Mouse (Mus musculus) cerebellum, postnatal 4 days (tissue): Measurements from ENCODE around the gene Tmem74b.

ENCODE experiments used
- DNase-seq, 2 experiments: peaks; one replicate each; pipeline ENCODE4 v3.0.0; 2022; ENCODE audit warnings: low spot score in 2 of 2, mixed read lengths in 1 of 2

Tmem74b gene

GRCm38 (mm10) chr2:151701231-151702145 lies at the start of gene Tmem74b:
Tmem74b (plus strand) TSS chr2:151702008.
- DNase-seq = no peak

- no peak for DNase-seq
Measured at GRCm38 (mm10) chr2:151652053-151652452, 49.8 kb upstream of the Tmem74b start.

GRCm38 (mm10) chr2:151668433-151668832 lies 33.4 kb upstream of the Tmem74b start, which contains the start of gene Rad21l:
Rad21l (minus strand) TSS chr2:151668533.
- no peak for DNase-seq

DNA sequence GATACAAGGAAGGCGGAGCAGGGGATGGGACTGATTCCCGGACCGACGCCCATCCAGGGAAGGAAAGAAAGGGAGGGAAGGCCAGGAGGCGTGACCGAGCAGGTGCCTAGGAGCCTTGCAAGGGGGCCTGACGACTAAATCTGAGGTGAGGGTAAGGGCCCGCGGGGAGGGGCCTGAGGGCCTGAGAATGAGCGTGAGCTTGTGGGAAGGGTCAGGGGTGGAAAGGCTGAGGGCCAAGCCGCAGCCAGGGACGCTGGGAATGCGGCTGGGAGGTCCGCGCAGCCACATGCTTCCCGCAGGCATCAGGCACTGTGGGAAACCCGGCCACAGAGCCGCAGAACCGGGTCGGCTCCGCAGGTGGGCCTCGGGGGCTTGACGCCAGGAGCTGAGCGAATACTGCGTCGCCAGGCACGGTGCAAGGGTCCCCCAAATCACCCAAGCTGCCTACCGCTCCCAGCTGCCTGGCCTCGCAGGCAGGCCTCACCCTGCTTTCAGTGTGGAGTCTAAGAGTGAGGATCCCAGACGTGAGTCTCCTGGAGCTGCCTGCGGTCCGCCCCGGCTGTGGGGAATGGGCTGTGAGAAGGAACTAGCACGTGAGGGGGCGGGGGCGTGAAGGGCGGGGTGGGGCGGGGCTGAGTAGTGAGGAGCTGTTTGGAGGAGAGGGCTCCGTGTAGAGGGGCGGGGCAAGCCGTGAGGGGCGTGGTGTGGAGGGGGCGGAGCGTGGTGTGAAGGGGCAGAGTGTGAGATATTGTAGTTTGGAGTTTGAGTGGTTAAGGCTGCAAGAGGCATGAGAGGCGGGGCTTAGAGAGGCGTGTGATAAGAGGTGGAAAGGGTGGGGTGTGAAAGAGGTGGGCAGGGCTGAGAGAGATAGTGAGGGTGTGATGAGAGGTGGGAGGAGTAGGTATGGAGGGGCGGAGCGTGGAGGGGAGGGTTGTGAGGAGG lies 31.5 kb upstream of the Tmem74b start:
- DNase-seq = no peak

GRCm38 (mm10) chr2:151670968-151671329 lies 30.9 kb upstream of the Tmem74b start:
- no peak for DNase-seq

DNA sequence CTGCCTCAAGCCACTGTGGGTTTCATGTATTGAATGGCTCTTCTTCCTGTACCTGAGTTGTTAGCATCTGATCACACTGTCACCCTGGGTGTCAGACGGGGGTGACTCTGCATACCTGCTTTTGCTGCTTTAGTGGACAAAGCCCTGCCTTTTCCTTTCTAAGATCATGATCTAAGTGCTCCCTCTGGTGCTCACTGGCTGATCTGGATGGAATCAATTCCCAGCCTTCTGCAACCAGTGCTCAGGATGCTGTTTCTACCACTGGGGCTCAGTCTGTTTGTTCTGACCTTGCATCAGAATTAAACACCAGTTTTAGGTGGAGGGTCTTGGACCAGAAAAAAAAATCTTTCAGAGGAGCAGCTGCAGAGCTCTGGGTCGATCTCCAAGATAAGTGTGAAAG lies 25.6 kb upstream of the Tmem74b start:
- DNase-seq = no peak

DNA sequence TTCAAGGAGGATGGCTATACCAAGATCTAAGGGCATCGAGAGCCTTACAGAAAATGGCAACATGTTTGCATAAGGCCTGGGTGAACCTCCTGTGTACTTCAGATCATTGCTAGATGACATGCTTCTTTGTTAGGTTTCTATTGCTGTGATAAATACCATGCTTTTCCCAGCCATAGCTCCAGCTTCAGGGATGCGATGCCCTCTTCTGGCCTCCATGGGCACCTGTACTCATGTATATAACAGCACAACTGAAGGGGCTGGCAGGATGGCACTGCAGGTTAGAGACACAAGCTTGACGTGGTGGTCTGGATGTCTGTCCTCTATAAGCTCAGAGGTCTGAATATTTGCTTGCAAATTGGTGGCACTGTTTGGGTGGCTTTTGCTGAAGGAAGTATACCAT lies 19.5 kb upstream of the Tmem74b start:
- peak in 1 of 2 experiments; percentile 36 for DNase-seq

- DNase-seq = no peak
Measured at GRCm38 (mm10) chr2:151682976-151683375, 18.8 kb upstream of the Tmem74b start.

DNA sequence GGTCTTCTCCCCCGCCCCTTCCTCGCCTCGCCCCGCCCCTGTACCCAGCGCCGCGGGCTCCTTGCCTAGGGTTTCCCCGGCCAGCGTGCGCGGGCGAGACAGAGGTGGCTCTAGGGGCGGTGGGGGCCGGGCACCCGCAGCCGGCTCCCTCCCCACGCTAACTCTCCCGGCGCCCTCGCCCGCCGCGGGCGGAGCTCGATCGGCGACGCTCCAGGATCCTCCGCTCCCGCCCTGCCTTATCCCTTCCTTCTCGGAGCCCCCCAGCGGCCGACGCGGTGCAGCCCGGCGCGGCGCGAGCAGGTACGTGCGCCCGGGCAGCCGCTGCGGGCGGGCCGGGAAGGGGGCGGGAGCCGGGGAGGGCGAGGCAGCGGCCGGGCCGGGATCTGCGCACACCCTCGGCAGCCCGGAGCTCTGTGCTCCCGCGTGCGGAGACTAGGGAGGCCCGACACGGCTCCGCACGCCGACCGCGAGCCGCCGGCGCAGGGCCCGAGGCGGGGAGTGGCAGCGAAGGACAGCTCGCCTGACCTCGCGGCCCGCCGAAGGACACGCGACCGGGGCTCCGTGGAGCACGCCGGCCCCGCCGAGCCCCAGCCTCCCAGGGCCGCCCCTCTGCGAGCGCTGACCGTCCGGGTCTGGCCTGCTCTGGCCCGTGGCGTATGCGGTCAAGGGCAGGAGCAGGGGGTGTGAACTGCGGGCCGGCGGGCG lies 490 bp downstream of the Tmem74b start:
- DNase-seq = peak in 1 of 2 experiments; percentile 42

GRCm38 (mm10) chr2:151702851-151703190 lies 1.0 kb downstream of the Tmem74b start:
- DNase-seq = no peak

DNA sequence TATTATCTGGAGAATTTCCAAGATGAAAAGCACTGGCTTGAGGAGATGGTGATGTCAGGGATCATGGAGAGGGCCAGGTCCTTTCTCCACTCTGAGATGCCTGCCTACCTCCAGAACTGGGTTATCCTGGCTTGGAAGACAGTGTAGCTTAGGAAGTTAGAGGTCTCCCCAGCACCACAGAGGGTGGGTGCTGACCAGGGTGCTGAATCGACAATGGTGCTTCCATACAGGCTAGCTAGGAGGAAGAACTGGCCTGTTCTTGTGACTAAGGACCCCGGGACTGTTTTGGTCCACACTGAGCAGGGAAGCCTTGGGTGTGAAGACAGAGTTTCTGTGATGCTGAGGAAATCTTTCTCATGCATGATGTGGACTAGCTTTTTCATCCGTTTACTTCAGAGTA lies 10.8 kb downstream of the Tmem74b start:
- DNase-seq = no peak

DNA sequence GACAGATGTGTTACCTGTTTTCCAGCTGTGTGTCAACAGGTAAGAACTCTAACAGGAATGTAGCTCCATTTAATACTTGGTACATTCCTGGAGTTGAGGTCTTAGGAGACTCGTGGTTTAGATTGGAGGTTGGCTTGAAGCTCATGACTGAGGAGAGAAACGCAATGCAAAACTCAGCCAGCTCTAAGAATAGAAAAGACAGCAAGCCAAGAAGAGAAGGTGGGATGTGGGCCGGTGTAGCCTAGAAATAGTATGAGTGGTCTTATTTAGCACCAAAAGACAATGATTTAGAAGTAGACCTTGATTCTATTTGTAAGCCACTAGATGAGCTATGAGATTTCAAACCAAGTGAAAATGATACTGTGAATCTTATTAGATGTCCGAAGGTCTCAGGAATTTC lies 13.7 kb downstream of the Tmem74b start:
- no peak for DNase-seq

GRCm38 (mm10) chr2:151716318-151717055 lies 14.7 kb downstream of the Tmem74b start:
- DNase-seq = no peak

DNA sequence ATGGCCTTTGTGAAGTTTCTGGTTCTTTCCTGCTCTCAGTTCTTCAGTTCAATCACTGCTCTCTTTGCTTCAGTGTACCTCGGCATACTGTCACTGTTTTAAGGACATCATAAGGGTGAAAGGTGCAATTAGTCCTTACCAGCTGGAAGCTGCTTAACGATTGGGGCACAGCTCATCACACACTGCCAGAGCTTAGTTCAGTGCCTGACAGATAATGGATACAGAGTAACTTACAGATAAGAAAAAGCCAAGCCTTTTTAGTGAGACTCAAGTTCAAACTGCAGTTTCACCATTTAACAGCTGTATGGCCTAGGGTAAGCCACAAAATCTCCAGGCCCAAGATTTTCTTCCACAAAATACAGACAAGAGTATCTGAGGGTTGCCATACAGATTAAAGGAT lies 22.3 kb downstream of the Tmem74b start:
- DNase-seq = no peak

- DNase-seq = no peak
Measured at GRCm38 (mm10) chr2:151733151-151733865, 31.5 kb downstream of the Tmem74b start.

GRCm38 (mm10) chr2:151735422-151735821 lies 33.6 kb downstream of the Tmem74b start:
- DNase-seq = no peak

DNA sequence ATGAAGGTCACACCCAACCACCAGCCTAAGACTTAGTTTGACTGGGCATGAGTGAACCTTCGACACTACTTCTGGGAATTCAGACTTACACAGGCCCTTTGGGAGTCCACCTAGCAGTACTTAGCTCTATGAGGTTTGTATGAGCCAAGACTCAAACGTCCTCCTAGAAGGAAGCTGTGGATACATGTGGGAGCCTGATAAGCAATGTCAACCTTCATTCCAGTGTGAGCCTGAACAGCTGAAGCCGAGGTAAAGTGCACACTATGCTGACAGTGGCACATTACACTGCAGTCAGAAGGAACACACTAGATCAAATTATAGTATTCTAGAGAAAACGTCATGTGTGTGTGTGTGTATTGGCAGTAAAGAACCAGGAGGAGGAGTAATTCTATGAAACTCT lies 36.7 kb downstream of the Tmem74b start:
- no peak for DNase-seq

DNA sequence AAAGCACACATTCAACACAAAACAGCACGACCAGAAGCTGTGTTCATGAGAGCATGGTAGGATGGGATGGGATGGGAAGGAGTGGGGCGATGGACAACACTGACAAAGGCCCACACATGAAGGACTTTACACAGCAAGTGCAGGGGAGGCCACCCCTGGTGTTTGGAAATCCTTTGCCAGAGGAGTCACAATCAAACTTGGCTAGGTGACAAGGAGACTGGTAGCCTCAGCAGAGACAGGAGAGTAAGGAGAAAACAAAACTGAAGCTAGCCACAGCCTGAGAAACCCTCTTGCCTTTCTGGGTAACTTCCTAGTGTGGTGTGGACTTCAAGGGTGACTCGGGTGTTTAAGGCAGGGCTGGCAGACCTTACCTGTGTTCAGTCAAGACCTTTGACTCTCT lies 37.3 kb downstream of the Tmem74b start:
- no peak for DNase-seq

DNA sequence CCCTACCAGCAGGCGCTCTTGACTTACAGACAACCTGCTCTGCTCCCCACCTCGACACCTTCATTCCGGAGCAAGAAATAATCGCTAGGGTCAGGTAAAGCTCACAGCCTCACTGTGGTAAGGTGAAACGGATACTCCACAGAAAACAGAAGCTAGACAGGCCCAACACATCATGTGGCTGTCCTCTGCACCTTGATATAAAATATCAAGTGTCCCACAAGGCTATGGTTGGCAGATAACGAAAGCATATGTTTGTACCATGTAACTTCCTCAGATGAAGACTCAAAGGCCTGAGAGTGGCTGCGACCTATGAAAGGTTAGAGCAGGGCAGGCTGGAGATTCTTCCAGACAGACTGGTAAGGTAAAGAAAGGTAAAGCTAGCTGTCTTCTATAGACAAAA lies 37.7 kb downstream of the Tmem74b start:
- DNase-seq = no peak

GRCm38 (mm10) chr2:151740741-151741526 lies 39.1 kb downstream of the Tmem74b start:
- peak; percentile 84 to 85 for DNase-seq
